Mouse (Mus musculus) embryonic facial prominence, embryonic 12.5 days (tissue): ENCODE results near the gene 1700010I14Rik. TPM values are rescaled to one million over a fixed set of nuclear protein-coding genes. Genes with fewer than 3 reads are reported as not detected.

ENCODE experiments used
- ATAC-seq: fragments of 200-750 bp; cut with Nextera tagmentation; 2 replicates; pipeline ENCODE4 v1.8.0; 2017; ENCODE audit not compliant: insufficient number of reproducible peaks, insufficient read depth, low FRiP score, low TSS enrichment
- H3K27ac ChIP-seq: fragments of 300-500 bp; sonication (generic); 2 replicates; pipeline ENCODE4 v1.5.1; 2016; ENCODE audit warnings: mild to moderate bottlenecking
- H3K27me3 ChIP-seq: fragments of 300-500 bp; sonication (generic); 2 replicates; pipeline ENCODE4 v1.6.1; 2016; ENCODE audit warnings: mild to moderate bottlenecking, moderate library complexity
- H3K36me3 ChIP-seq: fragments of 300-500 bp; sonication (generic); 2 replicates; pipeline ENCODE4 v1.6.1; 2016; ENCODE audit warnings: mild to moderate bottlenecking
- H3K4me1 ChIP-seq: fragments of 300-500 bp; sonication (generic); 2 replicates; pipeline ENCODE4 v1.6.1; 2016
- H3K4me2 ChIP-seq: fragments of 300-500 bp; sonication (generic); replicated peaks from 2 replicates; pipeline ENCODE4 v1.6.1; 2016; ENCODE audit warnings: mild to moderate bottlenecking, moderate library complexity
- H3K4me3 ChIP-seq: fragments of 300-500 bp; sonication (generic); 2 replicates; pipeline ENCODE4 v1.5.1; 2016; ENCODE audit warnings: mild to moderate bottlenecking
- H3K9ac ChIP-seq: fragments of 300-500 bp; sonication (generic); 2 replicates; pipeline ENCODE4 v1.6.1; 2016; ENCODE audit warnings: mild to moderate bottlenecking, moderate library complexity
- H3K9me3 ChIP-seq: fragments of 300-500 bp; sonication (generic); 2 replicates; pipeline ENCODE4 v1.6.1; 2016; ENCODE audit warnings: mild to moderate bottlenecking, moderate library complexity
- WGBS: fragments of 180-500 bp; shearing (Covaris S2); methylation state at CpG from one replicate; pipeline ENCODE4 v1.1.7; 2016; 5-methylcytosine and 5-hydroxymethylcytosine counted together
- polyA plus RNA-seq: library from polyadenylated mRNA; unstranded; fragments of >200 nt; fragmentation: Nextera tagmentation; extraction: Ambion mirVana; gene quantifications from 2 replicates; pipeline ENCODE4 v1.2.1, GENCODE M21; 2016

Gene 1700010I14Rik
- 1.7 and 1.8 TPM in 2 replicates for polyA plus RNA-seq

- no peak within 1 kb of the TSS for H3K9ac ChIP-seq
- peaks cover 8% of the 10 kb centered on the region; the same call in 1 of the 2 replicates for H3K4me1 ChIP-seq
- peak; percentile 50; the same call in 1 of the 2 replicates for ATAC-seq
Observed at GRCm38 (mm10) chr17:8988119-8988807, at the start of gene 1700010I14Rik. TSS of gene 1700010I14Rik (plus strand) at chr17:8988333.

GRCm38 (mm10) chr17:8951588-8951987, 36.5 kb upstream of the 1700010I14Rik start:
- H3K9me3 ChIP-seq = no peaks in the 10 kb centered on the region
- no peak overlapping the region for H3K9ac ChIP-seq
- 66% methylated on average over 5 of the region's 5 CpGs for WGBS

More at GRCm38 (mm10) chr17:8988119-8988807, at the start of gene 1700010I14Rik:
- Histone ChIP-seq H3K4me3 (peak within 1 kb of the TSS; percentile 36), H3K9me3 (no peaks in the 10 kb centered on the region), H3K27me3 (no peaks in the 10 kb centered on the region), H3K27ac (no peak within 1 kb of the TSS), H3K36me3 (peaks cover 7% of the 10 kb centered on the region; the same call in 1 of the 2 replicates), H3K4me2 (peak within 1 kb of the TSS; percentile 62)
- WGBS = 3% methylated on average over 13 of the region's 13 CpGs

GRCm38 (mm10) chr17:8952951-8953350, 35.2 kb upstream of the 1700010I14Rik start:
- Histone ChIP-seq H3K9ac (no peak overlapping the region), H3K4me3 (no peak overlapping the region), H3K4me2 (no peak overlapping the region), H3K27ac (no peak overlapping the region), H3K27me3 (no peaks in the 10 kb centered on the region), H3K36me3 (no peaks in the 10 kb centered on the region), H3K4me1 (no peaks in the 10 kb centered on the region), H3K9me3 (no peaks in the 10 kb centered on the region)
- WGBS = 81% methylated on average over 8 of the region's 8 CpGs
- no peak for ATAC-seq

More at GRCm38 (mm10) chr17:8951588-8951987, 36.5 kb upstream of the 1700010I14Rik start:
- H3K4me2 ChIP-seq = no peak overlapping the region
- H3K4me3 ChIP-seq = no peak overlapping the region
- H3K27me3 ChIP-seq = no peaks in the 10 kb centered on the region
- no peaks in the 10 kb centered on the region for H3K36me3 ChIP-seq
- no peak overlapping the region for H3K27ac ChIP-seq
- H3K4me1 ChIP-seq = no peaks in the 10 kb centered on the region
- ATAC-seq = no peak

- WGBS = 87% methylated on average over 6 of the region's 6 CpGs
- Histone ChIP-seq H3K4me3 (no peak overlapping the region), H3K36me3 (no peaks in the 10 kb centered on the region), H3K27ac (no peak overlapping the region), H3K4me1 (no peaks in the 10 kb centered on the region), H3K4me2 (no peak overlapping the region), H3K9me3 (no peaks in the 10 kb centered on the region), H3K9ac (no peak overlapping the region), H3K27me3 (no peaks in the 10 kb centered on the region)
- no peak for ATAC-seq
Observed at GRCm38 (mm10) chr17:8958125-8958524, 30.0 kb upstream of the 1700010I14Rik start.

- Histone ChIP-seq H3K27ac (no peak overlapping the region), H3K4me3 (no peak overlapping the region), H3K4me1 (no peaks in the 10 kb centered on the region), H3K4me2 (no peak overlapping the region), H3K9me3 (no peaks in the 10 kb centered on the region), H3K27me3 (no peaks in the 10 kb centered on the region), H3K9ac (no peak overlapping the region), H3K36me3 (no peaks in the 10 kb centered on the region)
- no peak for ATAC-seq
- 85% methylated on average over 4 of the region's 4 CpGs for WGBS
Observed at GRCm38 (mm10) chr17:8960386-8960785, 27.7 kb upstream of the 1700010I14Rik start.

GRCm38 (mm10) chr17:8961097-8961496, 27.0 kb upstream of the 1700010I14Rik start:
- 87% methylated on average over 5 of the region's 5 CpGs for WGBS
- no peak for ATAC-seq
- Histone ChIP-seq H3K4me1 (no peaks in the 10 kb centered on the region), H3K9ac (no peak overlapping the region), H3K27me3 (no peaks in the 10 kb centered on the region), H3K4me3 (no peak overlapping the region), H3K27ac (no peak overlapping the region), H3K9me3 (no peaks in the 10 kb centered on the region), H3K4me2 (no peak overlapping the region), H3K36me3 (no peaks in the 10 kb centered on the region)

GRCm38 (mm10) chr17:8961644-8962043, 26.5 kb upstream of the 1700010I14Rik start:
- Histone ChIP-seq H3K36me3 (no peaks in the 10 kb centered on the region), H3K4me3 (no peak overlapping the region), H3K4me2 (no peak overlapping the region), H3K4me1 (no peaks in the 10 kb centered on the region), H3K27me3 (no peaks in the 10 kb centered on the region), H3K9ac (no peak overlapping the region), H3K9me3 (no peaks in the 10 kb centered on the region), H3K27ac (no peak overlapping the region)
- no peak for ATAC-seq
- 68% methylated on average over 14 of the region's 14 CpGs for WGBS

- H3K4me2 ChIP-seq = no peak overlapping the region
- WGBS = 90% methylated on average over 6 of the region's 6 CpGs
- no peak overlapping the region for H3K9ac ChIP-seq
- no peaks in the 10 kb centered on the region for H3K27me3 ChIP-seq
- no peak overlapping the region for H3K27ac ChIP-seq
- H3K9me3 ChIP-seq = no peaks in the 10 kb centered on the region
- no peaks in the 10 kb centered on the region for H3K36me3 ChIP-seq
- H3K4me1 ChIP-seq = no peaks in the 10 kb centered on the region
- no peak overlapping the region for H3K4me3 ChIP-seq
- no peak for ATAC-seq
Observed at GRCm38 (mm10) chr17:8965177-8965576, 23.0 kb upstream of the 1700010I14Rik start.

- WGBS = 22% methylated on average over 12 of the region's 12 CpGs
Observed at GRCm38 (mm10) chr17:8972152-8972854, 15.8 kb upstream of the 1700010I14Rik start.

GRCm38 (mm10) chr17:8973331-8973730, 14.8 kb upstream of the 1700010I14Rik start:
- no peaks in the 10 kb centered on the region for H3K36me3 ChIP-seq
- H3K9ac ChIP-seq = no peak overlapping the region
- no peaks in the 10 kb centered on the region for H3K27me3 ChIP-seq
- no peak overlapping the region for H3K4me2 ChIP-seq
- 70% methylated on average over 5 of the region's 5 CpGs for WGBS
- no peaks in the 10 kb centered on the region for H3K9me3 ChIP-seq
- no peak overlapping the region for H3K4me3 ChIP-seq
- peaks cover 12% of the 10 kb centered on the region; the same call in 1 of the 2 replicates for H3K4me1 ChIP-seq
- no peak for ATAC-seq
- H3K27ac ChIP-seq = no peak overlapping the region

More at GRCm38 (mm10) chr17:8972152-8972854, 15.8 kb upstream of the 1700010I14Rik start:
- Histone ChIP-seq H3K9ac (no peak overlapping the region), H3K27ac (no peak overlapping the region), H3K4me3 (no peak overlapping the region), H3K9me3 (no peaks in the 10 kb centered on the region), H3K4me2 (no peak overlapping the region), H3K36me3 (no peaks in the 10 kb centered on the region), H3K4me1 (peaks cover 12% of the 10 kb centered on the region; the same call in 1 of the 2 replicates), H3K27me3 (no peaks in the 10 kb centered on the region)
- no peak for ATAC-seq

GRCm38 (mm10) chr17:8974423-8974822, 13.7 kb upstream of the 1700010I14Rik start:
- H3K4me1 ChIP-seq = peaks cover 12% of the 10 kb centered on the region; the same call in 1 of the 2 replicates
- WGBS = 71% methylated on average over 7 of the region's 7 CpGs
- no peak overlapping the region for H3K9ac ChIP-seq
- no peaks in the 10 kb centered on the region for H3K36me3 ChIP-seq
- ATAC-seq = no peak
- H3K27me3 ChIP-seq = no peaks in the 10 kb centered on the region
- H3K4me3 ChIP-seq = no peak overlapping the region
- H3K4me2 ChIP-seq = no peak overlapping the region
- H3K27ac ChIP-seq = no peak overlapping the region
- H3K9me3 ChIP-seq = no peaks in the 10 kb centered on the region
